Mouse (Mus musculus) hindbrain, embryonic 14.5 days (tissue): ENCODE measurements at regions not wholly inside any gene's neighbourhood (a gene's known extent, or its start where the extent isn't known, plus 50 kb on each side); places are given as distances from the start of the nearest gene placed in this dataset.
A peak's percentile ranks its signal among the peaks of the same experiment; 100 is the strongest.

Experiments used
- ATAC-seq: fragments of 200-750 bp; cut with Nextera tagmentation; 2 replicates; pipeline ENCODE4 v1.8.0; 2017; ENCODE audit warnings: moderate number of reproducible peaks, mild to moderate bottlenecking, moderate TSS enrichment, moderate library complexity; ENCODE audit not compliant: low FRiP score
- DNase-seq: peaks from one replicate; pipeline ENCODE4 v3.0.0-alpha.2; 2015; ENCODE audit warnings: low spot score
- H3K27ac ChIP-seq: fragments of 300-500 bp; sonication (generic); 2 replicates; pipeline ENCODE4 v1.5.1; 2014; ENCODE audit warnings: mild to moderate bottlenecking, moderate library complexity
- H3K27me3 ChIP-seq: fragments of 300-500 bp; sonication (generic); 2 replicates; pipeline ENCODE4 v1.6.1; 2014; ENCODE audit warnings: mild to moderate bottlenecking, low read length, mixed read lengths; ENCODE audit not compliant: control insufficient read depth, insufficient read depth
- H3K36me3 ChIP-seq: fragments of 300-500 bp; sonication (generic); replicated peaks from 2 replicates; pipeline ENCODE4 v1.6.1; 2014; ENCODE audit not compliant: control insufficient read depth, insufficient read depth
- H3K4me1 ChIP-seq: fragments of 300-500 bp; sonication (generic); replicated peaks from 2 replicates; pipeline ENCODE4 v1.6.1; 2014; ENCODE audit warnings: antibody characterized with exemption, low read length, mixed read lengths; ENCODE audit not compliant: control insufficient read depth, insufficient read depth
- H3K4me2 ChIP-seq: fragments of 300-500 bp; sonication (generic); replicated peaks from 2 replicates; pipeline ENCODE4 v1.6.1; 2014; ENCODE audit warnings: mild to moderate bottlenecking, moderate library complexity
- H3K4me3 ChIP-seq: fragments of 300-500 bp; sonication (generic); replicated peaks from 2 replicates; pipeline ENCODE4 v1.5.1; 2014; ENCODE audit warnings: mild to moderate bottlenecking, low read length
- H3K9ac ChIP-seq: fragments of 300-500 bp; sonication (generic); 2 replicates; pipeline ENCODE4 v1.6.1; 2014
- H3K9me3 ChIP-seq: fragments of 300-500 bp; sonication (generic); 2 replicates; pipeline ENCODE4 v1.6.1; 2016; ENCODE audit warnings: low read length; ENCODE audit not compliant: control insufficient read depth
- WGBS: fragments of 180-500 bp; shearing (Covaris S2); extraction: QIAGEN DNeasy Blood & Tissue Kit; methylation state at CpG from one replicate; pipeline ENCODE4 v1.1.7; 2014; 5-methylcytosine and 5-hydroxymethylcytosine counted together

DNA sequence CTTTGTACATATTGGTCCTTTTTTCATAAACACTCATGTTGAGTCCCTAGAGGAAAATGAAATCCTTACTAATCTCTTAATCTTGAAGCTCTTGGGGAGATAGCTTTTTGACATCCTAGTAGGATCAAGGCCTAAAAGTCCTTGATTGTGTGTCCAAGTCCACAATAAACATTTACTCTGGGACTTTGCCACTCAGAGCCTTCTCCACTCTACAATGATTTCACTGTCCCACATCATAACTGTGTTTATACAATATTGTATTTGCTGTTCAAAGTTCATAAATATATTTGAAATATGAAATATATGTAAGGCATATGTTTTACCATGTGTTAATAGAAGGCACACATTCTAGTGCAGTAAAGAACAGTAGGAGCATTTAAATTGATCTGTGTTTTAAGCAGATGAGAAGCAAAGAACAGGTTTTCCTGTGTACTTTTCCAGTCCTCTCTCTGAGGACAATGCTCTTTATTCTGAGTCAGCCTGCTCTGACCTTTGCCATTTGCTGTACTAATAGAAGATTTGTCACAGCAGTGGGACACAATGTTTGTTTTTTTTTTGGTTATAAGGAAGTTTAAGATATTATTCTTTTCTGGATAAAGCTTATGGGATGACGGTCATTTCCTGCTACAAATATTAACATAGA, 130.7 kb upstream of the Gprin3 start:
- Histone ChIP-seq H3K36me3 (no peaks in the 10 kb centered on the region), H3K4me1 (no peaks in the 10 kb centered on the region), H3K9ac (no peak overlapping the region), H3K27me3 (no peaks in the 10 kb centered on the region), H3K27ac (no peak overlapping the region), H3K9me3 (no peaks in the 10 kb centered on the region), H3K4me2 (no peak overlapping the region), H3K4me3 (no peak overlapping the region)
- no peak for DNase-seq
- 89% methylated on average over 1 of the region's 1 CpGs for WGBS
- ATAC-seq: no peak

DNA sequence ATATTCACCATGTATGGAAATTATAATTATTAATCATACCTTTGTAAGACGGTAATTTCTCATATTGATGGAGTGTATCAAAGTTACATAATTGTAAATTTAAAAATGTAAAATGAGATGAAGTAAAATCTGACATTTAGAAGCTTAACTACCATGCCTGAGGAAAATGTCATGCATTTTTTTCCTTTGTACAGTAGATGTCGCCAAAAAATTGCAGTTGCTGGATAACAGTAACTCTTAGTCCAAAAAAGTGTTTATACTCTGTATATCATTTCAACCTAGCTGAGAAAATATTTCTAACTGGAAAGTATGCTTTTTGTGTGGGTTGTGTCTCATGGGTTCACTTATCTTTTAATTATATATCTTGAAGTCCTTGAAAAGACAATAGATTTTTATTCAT, 110.9 kb upstream of the Gprin3 start:
- H3K9ac ChIP-seq: no peak overlapping the region
- no peak overlapping the region for H3K4me3 ChIP-seq
- H3K4me2 ChIP-seq: no peak overlapping the region
- WGBS: 63% methylated on average over 2 of the region's 2 CpGs
- ATAC-seq (no peak), DNase-seq (peak; percentile 24)
- no peaks in the 10 kb centered on the region for H3K27me3 ChIP-seq
- no peaks in the 10 kb centered on the region for H3K36me3 ChIP-seq
- H3K27ac ChIP-seq: no peak overlapping the region
- H3K9me3 ChIP-seq: no peaks in the 10 kb centered on the region
- no peaks in the 10 kb centered on the region for H3K4me1 ChIP-seq

DNA sequence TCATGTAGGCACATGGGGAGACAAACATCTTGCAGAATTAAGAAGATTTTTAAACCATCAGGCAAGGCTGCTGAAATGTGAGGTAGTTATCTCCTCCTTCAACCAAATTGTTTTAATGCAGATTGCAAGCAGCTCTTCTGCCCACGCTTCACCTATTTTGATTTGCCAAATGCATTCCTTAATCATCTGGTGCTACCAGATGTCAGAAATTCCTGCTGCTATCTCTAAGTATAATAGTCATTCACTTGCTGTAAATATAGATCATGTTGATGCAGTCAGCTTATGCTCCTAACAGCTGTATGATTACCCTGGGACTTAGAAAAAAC, 98.8 kb upstream of the Gprin3 start:
- Histone ChIP-seq H3K4me2 (no peak overlapping the region), H3K27ac (no peak overlapping the region), H3K27me3 (no peaks in the 10 kb centered on the region), H3K4me1 (no peaks in the 10 kb centered on the region), H3K36me3 (no peaks in the 10 kb centered on the region), H3K4me3 (no peak overlapping the region), H3K9me3 (no peaks in the 10 kb centered on the region), H3K9ac (no peak overlapping the region)
- WGBS: 83% methylated on average over 1 of the region's 1 CpGs
- ATAC-seq (no peak), DNase-seq (no peak)

- ATAC-seq: no peak
- no peaks in the 10 kb centered on the region for H3K27me3 ChIP-seq
Observed at GRCm38 (mm10) chr6:59524095-59524939, 98.2 kb upstream of the Gprin3 start.

DNA sequence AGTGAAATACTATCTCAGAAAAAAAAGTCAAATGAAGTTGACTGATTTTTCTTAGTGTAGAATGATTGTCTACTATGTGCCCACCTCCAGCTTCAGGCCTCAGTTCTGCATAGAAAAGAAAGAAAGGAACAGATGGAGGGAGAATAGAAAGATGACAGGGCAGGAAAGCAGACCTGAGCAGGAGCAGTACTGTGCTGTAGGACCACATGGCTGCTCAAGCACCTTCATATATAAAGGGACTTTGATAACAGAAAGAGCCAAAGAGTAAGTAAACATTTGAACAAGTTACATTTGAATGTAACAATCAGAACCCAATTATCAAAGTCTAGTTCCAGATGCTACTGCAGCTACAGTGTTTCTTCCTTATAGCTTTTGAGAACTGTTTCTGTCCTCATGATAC, 96.9 kb upstream of the Gprin3 start:
- H3K9me3 ChIP-seq: no peaks in the 10 kb centered on the region
- H3K4me1 ChIP-seq: no peaks in the 10 kb centered on the region
- H3K4me3 ChIP-seq: no peak overlapping the region
- DNase-seq: no peak
- H3K36me3 ChIP-seq: no peaks in the 10 kb centered on the region
- no peak overlapping the region for H3K9ac ChIP-seq
- no peak for ATAC-seq
- H3K27me3 ChIP-seq: no peaks in the 10 kb centered on the region
- no peak overlapping the region for H3K27ac ChIP-seq
- no peak overlapping the region for H3K4me2 ChIP-seq

More at GRCm38 (mm10) chr6:59524095-59524939, 98.2 kb upstream of the Gprin3 start:
- no peak for DNase-seq
- Histone ChIP-seq H3K36me3 (no peaks in the 10 kb centered on the region), H3K27ac (no peak overlapping the region), H3K9ac (no peak overlapping the region), H3K9me3 (no peaks in the 10 kb centered on the region), H3K4me1 (no peaks in the 10 kb centered on the region), H3K4me2 (no peak overlapping the region), H3K4me3 (no peak overlapping the region)
- WGBS: 94% methylated on average over 1 of the region's 1 CpGs

GRCm38 (mm10) chr6:59500818-59501217, 74.7 kb upstream of the Gprin3 start:
- Histone ChIP-seq H3K9ac (no peak overlapping the region), H3K36me3 (no peaks in the 10 kb centered on the region), H3K9me3 (no peaks in the 10 kb centered on the region), H3K4me1 (no peaks in the 10 kb centered on the region), H3K4me3 (no peak overlapping the region), H3K27me3 (no peaks in the 10 kb centered on the region), H3K27ac (no peak overlapping the region), H3K4me2 (no peak overlapping the region)
- ATAC-seq (no peak), DNase-seq (no peak)
- 38% methylated on average over 1 of the region's 1 CpGs for WGBS

- ATAC-seq (no peak), DNase-seq (no peak)
- Histone ChIP-seq H3K27me3 (no peaks in the 10 kb centered on the region), H3K4me3 (no peak overlapping the region), H3K9me3 (no peaks in the 10 kb centered on the region), H3K9ac (no peak overlapping the region), H3K27ac (no peak overlapping the region), H3K4me2 (no peak overlapping the region), H3K36me3 (no peaks in the 10 kb centered on the region), H3K4me1 (no peaks in the 10 kb centered on the region)
- WGBS: 60% methylated on average over 1 of the region's 1 CpGs
Observed at GRCm38 (mm10) chr6:59498800-59499199, 72.7 kb upstream of the Gprin3 start.

DNA sequence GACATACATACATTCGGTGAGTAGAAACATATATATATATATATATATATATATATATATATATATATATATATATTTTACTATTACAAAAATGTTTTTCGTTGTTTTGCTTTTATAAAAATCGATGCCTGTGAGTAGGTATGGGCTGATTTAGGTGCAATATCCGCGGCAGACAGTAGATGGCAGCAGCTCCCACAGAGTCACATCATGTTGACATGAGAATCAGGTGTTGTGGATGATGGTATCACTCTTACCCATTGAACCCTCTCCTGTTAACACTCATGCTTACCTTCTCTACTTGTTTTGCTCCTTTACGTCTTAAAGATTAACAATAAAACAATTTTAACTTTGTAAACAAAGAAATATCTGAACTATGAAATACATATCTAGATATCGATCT, 72.0 kb upstream of the Gprin3 start:
- H3K27me3 ChIP-seq: no peaks in the 10 kb centered on the region
- peak; percentile 88 for DNase-seq
- H3K27ac ChIP-seq: no peak overlapping the region
- peak; percentile 55; the same call in 1 of the 2 replicates for ATAC-seq
- no peaks in the 10 kb centered on the region for H3K9me3 ChIP-seq
- no peak overlapping the region for H3K9ac ChIP-seq
- H3K4me2 ChIP-seq: no peak overlapping the region
- no peaks in the 10 kb centered on the region for H3K36me3 ChIP-seq
- WGBS: 34% methylated on average over 7 of the region's 7 CpGs
- no peak overlapping the region for H3K4me3 ChIP-seq
- H3K4me1 ChIP-seq: no peaks in the 10 kb centered on the region

GRCm38 (mm10) chr6:59489001-59489575, 63.0 kb upstream of the Gprin3 start:
- Histone ChIP-seq H3K27ac (no peak overlapping the region), H3K27me3 (no peaks in the 10 kb centered on the region), H3K9ac (no peak overlapping the region), H3K9me3 (no peaks in the 10 kb centered on the region), H3K4me1 (no peaks in the 10 kb centered on the region), H3K36me3 (no peaks in the 10 kb centered on the region), H3K4me3 (no peak overlapping the region), H3K4me2 (no peak overlapping the region)
- ATAC-seq (no peak), DNase-seq (peak; percentile 23)
- WGBS: 75% methylated on average over 3 of the region's 3 CpGs
